Mouse (Mus musculus): Measurements from ENCODE around the gene Fbxo3. TPM values are rescaled to one million over a fixed set of nuclear protein-coding genes. Genes with fewer than 3 reads are reported as not detected.
A peak's percentile ranks its signal among the peaks of the same experiment; 100 is the strongest.

The Fbxo3 gene
- total RNA-seq, 1 experiment, result 13.6 TPM

GRCm38 (mm10) chr2:104023096-104023495 is 4.4 kb upstream of the Fbxo3 start:
- Histone ChIP-seq H3K4me1 (ENCODE audit: control insufficient read depth in 2 of 2, insufficient read depth in 2 of 2, low read length in 2 of 2, poor library complexity in 1 of 2) (peaks cover 0 to 2% of the 10 kb centered on the region in 2 experiments; a peak in 1 of 4 replicates), H3K27ac (ENCODE audit: insufficient read depth, low read depth, low read length, poor library complexity, severe bottlenecking) (no peak overlapping the region), H3K36me3 (ENCODE audit: control insufficient read depth, insufficient read depth, low read length, poor library complexity, severe bottlenecking) (no peaks in the 10 kb centered on the region), H3K9ac (ENCODE audit: insufficient read depth, low read depth, low read length, poor library complexity, severe bottlenecking) (no peak overlapping the region), H3K9me3 (ENCODE audit: control insufficient read depth, insufficient read depth, low read depth, low read length) (no peaks in the 10 kb centered on the region), H3K4me3 (ENCODE audit: insufficient read depth in 1 of 2, low read depth in 1 of 2, low read length in 2 of 2, poor library complexity in 1 of 2, severe bottlenecking in 1 of 2) (no peak overlapping the region)
- no peak for TF ChIP-seq HCFC1 (IDR thresholded peaks at IDR 0.05; ENCODE audit: borderline replicate concordance, insufficient read depth, low read length)
- TF ChIP-seq CHD2 (IDR thresholded peaks at IDR 0.05; ENCODE audit: low read depth, low read length), result no peak
- TF ChIP-seq ZC3H11A (IDR thresholded peaks at IDR 0.05; ENCODE audit: borderline replicate concordance, low read depth, low read length), result no peak
- no peak for TF ChIP-seq MAFK (IDR thresholded peaks at IDR 0.05; ENCODE audit: insufficient read depth, low read depth, low read length)
- no peak for TF ChIP-seq ZNF384 (IDR thresholded peaks at IDR 0.05; ENCODE audit: low read depth, low read length)
- in situ Hi-C loops (cut with MboI; ENCODE audit: low sequenced_read_pairs in 2 of 2, unreplicated experiment in 2 of 2), result no loop called here
- DNase-seq (ENCODE audit: low read depth, low spot score), result no peak

DNA sequence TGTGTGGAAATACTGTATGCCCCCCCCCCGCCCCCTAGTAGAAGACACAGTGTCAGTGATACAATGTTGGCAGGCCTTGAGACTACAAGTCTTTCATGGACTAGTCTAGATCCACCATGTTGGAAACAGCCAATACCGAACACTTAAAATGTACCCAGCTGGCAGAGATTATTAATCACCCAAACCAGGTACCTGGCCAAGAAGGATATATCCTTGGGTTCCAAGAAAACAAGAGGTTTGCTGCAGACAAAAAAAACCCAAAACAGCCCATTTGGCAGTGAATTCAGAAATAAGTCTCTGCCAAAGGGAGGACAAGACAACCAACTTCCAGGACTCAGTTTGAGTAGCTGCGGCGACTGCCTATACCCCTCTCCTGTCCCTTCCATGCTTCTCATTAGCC is 2.9 kb upstream of the Fbxo3 start:
- no peaks in the 10 kb centered on the region for H3K9me3 ChIP-seq (ENCODE audit: control insufficient read depth, insufficient read depth, low read depth, low read length)
- no peaks in the 10 kb centered on the region for H3K36me3 ChIP-seq (ENCODE audit: control insufficient read depth, insufficient read depth, low read length, poor library complexity, severe bottlenecking)
- no peak overlapping the region for H3K27ac ChIP-seq (ENCODE audit: insufficient read depth, low read depth, low read length, poor library complexity, severe bottlenecking)
- DNase-seq (ENCODE audit: low read depth, low spot score), result no peak
- H3K9ac ChIP-seq (ENCODE audit: insufficient read depth, low read depth, low read length, poor library complexity, severe bottlenecking), result no peak overlapping the region
- TF ChIP-seq ZNF384 (IDR thresholded peaks at IDR 0.05; ENCODE audit: low read depth, low read length) (no peak), HCFC1 (IDR thresholded peaks at IDR 0.05; ENCODE audit: borderline replicate concordance, insufficient read depth, low read length) (no peak), MAFK (IDR thresholded peaks at IDR 0.05; ENCODE audit: insufficient read depth, low read depth, low read length) (no peak), CHD2 (IDR thresholded peaks at IDR 0.05; ENCODE audit: low read depth, low read length) (no peak), ZC3H11A (IDR thresholded peaks at IDR 0.05; ENCODE audit: borderline replicate concordance, low read depth, low read length) (no peak)
- H3K4me1 ChIP-seq (ENCODE audit: control insufficient read depth in 2 of 2, insufficient read depth in 2 of 2, low read length in 2 of 2, poor library complexity in 1 of 2), result peaks cover 0 to 2% of the 10 kb centered on the region in 2 experiments; a peak in 1 of 4 replicates
- no peak overlapping the region for H3K4me3 ChIP-seq (ENCODE audit: insufficient read depth in 1 of 2, low read depth in 1 of 2, low read length in 2 of 2, poor library complexity in 1 of 2, severe bottlenecking in 1 of 2)
- in situ Hi-C loops (cut with MboI; ENCODE audit: low sequenced_read_pairs in 2 of 2, unreplicated experiment in 2 of 2), result no loop called here

GRCm38 (mm10) chr2:104028139-104028723 is 710 bp downstream of the Fbxo3 start, which contains the start of gene 4931422A03Rik:
TSS of gene 4931422A03Rik (minus strand) at chr2:104028361.
- DNase-seq (ENCODE audit: low read depth, low spot score), result no peak
- Histone ChIP-seq H3K4me3 (ENCODE audit: insufficient read depth in 1 of 2, low read depth in 1 of 2, low read length in 2 of 2, poor library complexity in 1 of 2, severe bottlenecking in 1 of 2) (peak within 1 kb of the TSS; percentile 86 to 96), H3K27ac (ENCODE audit: insufficient read depth, low read depth, low read length, poor library complexity, severe bottlenecking) (no peak within 1 kb of the TSS), H3K9me3 (ENCODE audit: control insufficient read depth, insufficient read depth, low read depth, low read length) (no peaks in the 10 kb centered on the region), H3K36me3 (ENCODE audit: control insufficient read depth, insufficient read depth, low read length, poor library complexity, severe bottlenecking) (no peaks in the 10 kb centered on the region), H3K9ac (ENCODE audit: insufficient read depth, low read depth, low read length, poor library complexity, severe bottlenecking) (peak within 1 kb of the TSS; percentile 90), H3K4me1 (ENCODE audit: control insufficient read depth in 2 of 2, insufficient read depth in 2 of 2, low read length in 2 of 2, poor library complexity in 1 of 2) (peaks cover 0 to 2% of the 10 kb centered on the region in 2 experiments; a peak in 1 of 4 replicates)
- no peak for TF ChIP-seq ZC3H11A (IDR thresholded peaks at IDR 0.05; ENCODE audit: borderline replicate concordance, low read depth, low read length)
- TF ChIP-seq MAFK (IDR thresholded peaks at IDR 0.05; ENCODE audit: insufficient read depth, low read depth, low read length), result no peak
- no peak for TF ChIP-seq ZNF384 (IDR thresholded peaks at IDR 0.05; ENCODE audit: low read depth, low read length)
- TF ChIP-seq HCFC1 (IDR thresholded peaks at IDR 0.05; ENCODE audit: borderline replicate concordance, insufficient read depth, low read length), result no peak
- TF ChIP-seq CHD2 (IDR thresholded peaks at IDR 0.05; ENCODE audit: low read depth, low read length), result no peak
- in situ Hi-C loops (cut with MboI; ENCODE audit: low sequenced_read_pairs in 2 of 2, unreplicated experiment in 2 of 2), result no loop called here

GRCm38 (mm10) chr2:104029074-104029473 is 1.6 kb downstream of the Fbxo3 start:
- Histone ChIP-seq H3K27ac (ENCODE audit: insufficient read depth, low read depth, low read length, poor library complexity, severe bottlenecking) (no peak overlapping the region), H3K36me3 (ENCODE audit: control insufficient read depth, insufficient read depth, low read length, poor library complexity, severe bottlenecking) (peaks cover under 1% of the 10 kb centered on the region; the same call in 1 of the 2 replicates), H3K4me3 (ENCODE audit: insufficient read depth in 1 of 2, low read depth in 1 of 2, low read length in 2 of 2, poor library complexity in 1 of 2, severe bottlenecking in 1 of 2) (no peak overlapping the region), H3K9ac (ENCODE audit: insufficient read depth, low read depth, low read length, poor library complexity, severe bottlenecking) (no peak overlapping the region), H3K4me1 (ENCODE audit: control insufficient read depth in 2 of 2, insufficient read depth in 2 of 2, low read length in 2 of 2, poor library complexity in 1 of 2) (peaks cover 0 to 2% of the 10 kb centered on the region in 2 experiments; a peak in 1 of 4 replicates), H3K9me3 (ENCODE audit: control insufficient read depth, insufficient read depth, low read depth, low read length) (no peaks in the 10 kb centered on the region)
- no peak for DNase-seq (ENCODE audit: low read depth, low spot score)
- TF ChIP-seq MAFK (IDR thresholded peaks at IDR 0.05; ENCODE audit: insufficient read depth, low read depth, low read length) (no peak), ZC3H11A (IDR thresholded peaks at IDR 0.05; ENCODE audit: borderline replicate concordance, low read depth, low read length) (no peak), HCFC1 (IDR thresholded peaks at IDR 0.05; ENCODE audit: borderline replicate concordance, insufficient read depth, low read length) (no peak), ZNF384 (IDR thresholded peaks at IDR 0.05; ENCODE audit: low read depth, low read length) (no peak), CHD2 (IDR thresholded peaks at IDR 0.05; ENCODE audit: low read depth, low read length) (no peak)
- in situ Hi-C loops (cut with MboI; ENCODE audit: low sequenced_read_pairs in 2 of 2, unreplicated experiment in 2 of 2), result no loop called here

All from ES-E14 (cell line).